Mouse (Mus musculus) bone marrow, adult 2 months (tissue): ENCODE measurements around the gene Gm21762.
"Not testable (repeated sequence)": the region's sequence is repeated elsewhere in the genome, so short reads cannot be mapped to it uniquely, and the experiment has no call there.

ENCODE experiments used
- CTCF ChIP-seq: fragments of 200-500 bp; IDR thresholded peaks from 2 replicates; pipeline ENCODE4 v1.5.1; 2011; ENCODE audit warnings: low read length, control low read depth; ENCODE audit not compliant: control insufficient read depth, insufficient read depth
- POLR2A ChIP-seq: fragments of 200-500 bp; IDR thresholded peaks from 2 replicates; pipeline ENCODE4 v1.6.1; 2011; ENCODE audit warnings: low read depth, mild to moderate bottlenecking, control low read depth, low read length, borderline replicate concordance; ENCODE audit not compliant: control insufficient read depth

DNA sequence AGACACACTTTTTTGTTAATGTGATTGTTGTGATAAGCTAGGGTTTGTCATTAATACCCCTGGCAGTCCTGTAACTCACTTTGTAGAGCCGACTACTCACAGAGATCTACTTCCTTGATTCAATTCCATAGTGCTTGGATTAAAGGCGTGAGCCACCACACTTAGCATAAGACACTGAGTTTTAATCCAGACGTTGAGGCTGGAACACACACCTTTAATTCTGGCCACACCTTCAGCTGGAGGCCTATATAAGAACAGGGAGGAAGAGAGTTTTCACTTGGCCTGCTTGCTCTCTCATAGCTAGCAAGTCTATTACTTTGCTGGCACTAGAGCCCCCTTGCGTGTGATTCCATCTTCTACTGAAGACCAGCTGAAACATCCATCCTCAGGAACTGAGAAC, 43.6 kb downstream of the Gm21762 start, which contains the start of gene Gm21818:
- not testable (repeated sequence) for TF ChIP-seq CTCF, POLR2A
